In genomic region chr3:157661622-157662021, GRCm38 (mm10) we compare ENCODE assay signal across 17 mouse cellular contexts.
"Had no signal": no experiment of that assay in that cellular context is flagged by ENCODE, and none has a peak within 500 bp of the region (broad histone marks: within the 10 kb centered on the region; RNA-seq: fewer than 3 reads in every experiment).

No protein-coding gene starts in this region.

- H3K4me2 ChIP-seq: kidney, embryonic 15.5 days; liver, embryonic 11.5 days; liver, embryonic 15.5 days; lung, embryonic 14.5 days; midbrain, embryonic 13.5 days had no signal

- H3K27me3 ChIP-seq: kidney, embryonic 15.5 days; liver, embryonic 15.5 days; megakaryocyte, embryonic 14.5 days; midbrain, embryonic 13.5 days had no signal

- ATAC-seq: intestine, embryonic 16.5 days; midbrain, embryonic 13.5 days had no signal

- H3K36me3 ChIP-seq: kidney, embryonic 15.5 days; liver, embryonic 15.5 days; midbrain, embryonic 13.5 days had no signal

- H3K27ac ChIP-seq: kidney, embryonic 15.5 days; left cerebral cortex, adult 2 months; liver, embryonic 15.5 days; macrophage; midbrain, embryonic 13.5 days; stomach, postnatal 0 days had no signal

- H3K4me1 ChIP-seq: liver, embryonic 15.5 days; midbrain, embryonic 13.5 days had no signal

- H3K9ac ChIP-seq: kidney, embryonic 15.5 days; liver, embryonic 15.5 days; lung, embryonic 14.5 days; midbrain, embryonic 13.5 days had no signal

- DNase-seq: kidney, adult 2 months; kidney, postnatal 25 days; lung, postnatal 14 days; right cerebral cortex, adult 18-20 months; right cerebral cortex, postnatal 4 days; thymus, adult 18-20 months; thymus, postnatal 14 days had no signal

- H3K4me3 ChIP-seq: kidney, embryonic 15.5 days; left cerebral cortex, adult 2 months; liver, embryonic 15.5 days; megakaryocyte, embryonic 14.5 days; midbrain, embryonic 13.5 days had no signal

- H3K9me3 ChIP-seq: kidney, embryonic 15.5 days; liver, embryonic 15.5 days; megakaryocyte, embryonic 14.5 days; midbrain, embryonic 13.5 days had no signal
